Mouse (Mus musculus) ES-E14 (cell line): ENCODE results near the gene Gm15517. TPM values are rescaled to one million over a fixed set of nuclear protein-coding genes. Genes with fewer than 3 reads are reported as not detected.
A peak's percentile ranks its signal among the peaks of the same experiment; 100 is the strongest.

Experiments
- DNase-seq: peaks from one replicate; pipeline ENCODE4 v3.0.0-alpha.2; 2013; ENCODE audit warnings: low read depth, low spot score
- H3K27ac ChIP-seq: 2 replicates; pipeline ENCODE4 v1.5.1; 2012; ENCODE audit warnings: low read depth, mild to moderate bottlenecking, low read length, moderate library complexity, mixed read lengths; ENCODE audit not compliant: poor library complexity, insufficient read depth, severe bottlenecking
- H3K36me3 ChIP-seq: 2 replicates; pipeline ENCODE4 v1.6.1; 2012; ENCODE audit warnings: mild to moderate bottlenecking, low read length, moderate library complexity, mixed read lengths; ENCODE audit not compliant: control insufficient read depth, poor library complexity, insufficient read depth, severe bottlenecking
- H3K4me1 ChIP-seq, 2 experiments: fragments of 150-350 bp in 1 of 2; sonication (generic) in 1 of 2; 2 replicates each; pipeline ENCODE4 v1.6.1; 2012; ENCODE audit warnings: low read length in 2 of 2, mild to moderate bottlenecking in 1 of 2, mixed read lengths in 1 of 2; ENCODE audit not compliant: control insufficient read depth in 2 of 2, insufficient read depth in 2 of 2, poor library complexity in 1 of 2
- H3K4me3 ChIP-seq, 2 experiments: fragments of 150-350 bp in 1 of 2; sonication (generic) in 1 of 2; 2 replicates each; pipeline ENCODE4 v1.5.1; 2012; ENCODE audit warnings: low read length in 2 of 2, low read depth in 1 of 2, mild to moderate bottlenecking in 1 of 2, mixed read lengths in 1 of 2; ENCODE audit not compliant: insufficient read depth in 1 of 2, poor library complexity in 1 of 2, severe bottlenecking in 1 of 2
- H3K9ac ChIP-seq: 2 replicates; pipeline ENCODE4 v1.6.1; 2012; ENCODE audit warnings: low read depth, mild to moderate bottlenecking, low read length, mixed read lengths; ENCODE audit not compliant: poor library complexity, insufficient read depth, severe bottlenecking
- H3K9me3 ChIP-seq: fragments of 150-350 bp; sonication (generic); 2 replicates; pipeline ENCODE4 v1.6.1; 2012; ENCODE audit warnings: low read depth, mild to moderate bottlenecking, low read length; ENCODE audit not compliant: control insufficient read depth, insufficient read depth
- CHD2 ChIP-seq: IDR thresholded peaks from 2 replicates; pipeline ENCODE4 v1.6.1; 2014; ENCODE audit warnings: mild to moderate bottlenecking, low read depth, low read length, inconsistent platforms
- HCFC1 ChIP-seq: IDR thresholded peaks from 2 replicates; pipeline ENCODE4 v1.6.1; 2012; ENCODE audit warnings: low read length, inconsistent platforms, borderline replicate concordance; ENCODE audit not compliant: insufficient read depth
- MAFK ChIP-seq: IDR thresholded peaks from 2 replicates; pipeline ENCODE4 v1.6.1; 2014; ENCODE audit warnings: mild to moderate bottlenecking, low read depth, low read length, inconsistent platforms; ENCODE audit not compliant: insufficient read depth
- ZC3H11A ChIP-seq: IDR thresholded peaks from 2 replicates; pipeline ENCODE4 v1.6.1; 2012; ENCODE audit warnings: low read depth, mild to moderate bottlenecking, inconsistent platforms, low read length, borderline replicate concordance
- ZNF384 ChIP-seq: IDR thresholded peaks from 2 replicates; pipeline ENCODE4 v1.6.1; 2012; ENCODE audit warnings: low read depth, low read length, inconsistent platforms
- in situ Hi-C, 2 experiments: fragments of 600-800 bp; cut with MboI; formaldehyde crosslinking; loops; one replicate each; pipeline ENCODE4 v1.15.1; 2025; ENCODE audit warnings: low sequenced_read_pairs in 2 of 2, inconsistent platforms in 1 of 2; ENCODE audit not compliant: unreplicated experiment in 2 of 2
- total RNA-seq: library from RNA; depleted of rRNA; stranded (reverse); fragments of 300-350 nt; gene quantifications from 2 replicates; pipeline ENCODE4 v1.2.3, GENCODE M21; 2012; rRNA removed

Gm15517 gene
- total RNA-seq, 1 experiment = 1.4 TPM

GRCm38 (mm10) chr7:44307261-44308020 is 46.2 kb downstream of the Gm15517 start:
- Histone ChIP-seq H3K27ac (no peak overlapping the region), H3K9ac (no peak overlapping the region), H3K4me1 (peaks cover 1 to 23% of the 10 kb centered on the region in 2 experiments; a peak in 3 of 4 replicates), H3K4me3 (no peak overlapping the region), H3K36me3 (no peaks in the 10 kb centered on the region), H3K9me3 (no peaks in the 10 kb centered on the region)
- TF ChIP-seq MAFK (no peak), CHD2 (no peak), ZC3H11A (no peak), ZNF384 (no peak), HCFC1 (no peak)
- DNase-seq = no peak
- in situ Hi-C loops = no loop called here

GRCm38 (mm10) chr7:44309475-44310284 is 48.4 kb downstream of the Gm15517 start, which contains the start of gene Shank1:
Shank1 (plus strand) TSS chr7:44310253.
- peaks cover 0 to 15% of the 10 kb centered on the region in 2 experiments; a peak in 2 of 4 replicates for H3K4me1 ChIP-seq
- no peak within 1 kb of the TSS for H3K27ac ChIP-seq
- DNase-seq = no peak
- H3K4me3 ChIP-seq = peak within 1 kb of the TSS; percentile 66 to 77
- H3K9me3 ChIP-seq = no peaks in the 10 kb centered on the region
- TF ChIP-seq MAFK (no peak), ZC3H11A (no peak), HCFC1 (no peak), ZNF384 (no peak), CHD2 (no peak)
- H3K36me3 ChIP-seq = no peaks in the 10 kb centered on the region
- in situ Hi-C loops = loop anchor here in 1 of 2 experiments (10.0 kb wide), 1 partner anchor 45 kb away; the partner anchor contains the start of gene Gm15517
- peak within 1 kb of the TSS; percentile 14 for H3K9ac ChIP-seq

GRCm38 (mm10) chr7:44310285-44310877 is 49.1 kb downstream of the Gm15517 start:
- DNase-seq = no peak
- Histone ChIP-seq H3K27ac (no peak overlapping the region), H3K9me3 (no peaks in the 10 kb centered on the region), H3K9ac (peak overlapping the region; percentile 14), H3K4me1 (peaks cover 0 to 15% of the 10 kb centered on the region in 2 experiments; a peak in 2 of 4 replicates), H3K36me3 (no peaks in the 10 kb centered on the region), H3K4me3 (peak overlapping the region; percentile 66 to 77)
- no peak for TF ChIP-seq MAFK
- TF ChIP-seq HCFC1 = no peak
- TF ChIP-seq ZNF384 = no peak
- TF ChIP-seq ZC3H11A = no peak
- TF ChIP-seq CHD2 = no peak
- in situ Hi-C loops = loop anchor here in 1 of 2 experiments (10.0 kb wide), 1 partner anchor 46 kb away; the partner anchor contains the start of gene Gm15517

GRCm38 (mm10) chr7:44310878-44311712 is 49.8 kb downstream of the Gm15517 start:
- in situ Hi-C loops = loop anchor here in 1 of 2 experiments (10.0 kb wide), 1 partner anchor 46 kb away; the partner anchor contains the start of gene Gm15517
- DNase-seq = no peak
- Histone ChIP-seq H3K4me1 (peaks cover 0 to 12% of the 10 kb centered on the region in 2 experiments; a peak in 2 of 4 replicates), H3K9ac (peak overlapping the region; percentile 6; the same call in 1 of the 2 replicates), H3K4me3 (peak overlapping the region; percentile 66 to 77), H3K36me3 (no peaks in the 10 kb centered on the region), H3K27ac (no peak overlapping the region), H3K9me3 (no peaks in the 10 kb centered on the region)
- TF ChIP-seq CHD2 (no peak), ZC3H11A (no peak), HCFC1 (no peak), MAFK (no peak), ZNF384 (no peak)

Other genes starting within 250 kb of the Gm15517 start
- gene Klk1b26, start 249.3 kb upstream of the Gm15517 start, total RNA-seq = not detected in 2 replicates
- gene Klk1b27, start 209.2 kb upstream of the Gm15517 start, total RNA-seq = not detected in 2 replicates
- not detected in 2 replicates for gene Klk1b21, start 159.1 kb upstream of the Gm15517 start, total RNA-seq
- gene Klk1b22, start 148.8 kb upstream of the Gm15517 start, total RNA-seq = not detected in 2 replicates
- not detected in 2 replicates for gene Klk1b16, start 124.7 kb upstream of the Gm15517 start, total RNA-seq
- gene Klk1b24, start 73.2 kb upstream of the Gm15517 start, total RNA-seq = not detected in 2 replicates
- gene Klk1b3, start 63.3 kb upstream of the Gm15517 start, total RNA-seq = 0.40 TPM in 1 of 2 replicates, not detected in the other
- not detected in 2 replicates for gene Klk1b4, start 54.0 kb upstream of the Gm15517 start, total RNA-seq
- gene Klk1b5, start 45.5 kb upstream of the Gm15517 start, total RNA-seq = not detected in 2 replicates
- 4.0 and 5.8 TPM in 2 replicates for gene Klk1, start 36.1 kb upstream of the Gm15517 start, total RNA-seq
- gene Gm36864, start 25.3 kb upstream of the Gm15517 start, total RNA-seq = not detected in 2 replicates
- 0.42 and 0.58 TPM in 2 replicates for gene 1700028J19Rik, start 14.8 kb upstream of the Gm15517 start, total RNA-seq
- 127 and 194 TPM in 2 replicates for gene 2410002F23Rik, start 14.7 kb upstream of the Gm15517 start, total RNA-seq
- gene Acp4, start 4.1 kb upstream of the Gm15517 start, total RNA-seq = 0.18 and 0.58 TPM in 2 replicates
- gene Clec11a, start 45.5 kb downstream of the Gm15517 start, total RNA-seq = 2.2 TPM in 2 replicates
- 1.0 and 1.5 TPM in 2 replicates for gene Shank1, start 48.8 kb downstream of the Gm15517 start, total RNA-seq
- gene Syt3, start 122.7 kb downstream of the Gm15517 start, total RNA-seq = 5.8 and 8.0 TPM in 2 replicates
- gene 1700008O03Rik, start 124.4 kb downstream of the Gm15517 start, total RNA-seq = 1.4 and 4.8 TPM in 2 replicates
- gene Lrrc4b, start 167.6 kb downstream of the Gm15517 start, total RNA-seq = 0.18 TPM in 1 of 2 replicates, not detected in the other
- gene Aspdh, start 203.9 kb downstream of the Gm15517 start, total RNA-seq = not detected in 2 replicates
- 18.6 and 18.9 TPM in 2 replicates for gene Josd2, start 206.5 kb downstream of the Gm15517 start, total RNA-seq
- gene Emc10, start 235.1 kb downstream of the Gm15517 start, total RNA-seq = 64.2 and 104 TPM in 2 replicates
- gene Fam71e1, start 235.1 kb downstream of the Gm15517 start, total RNA-seq = 3.4 and 4.2 TPM in 2 replicates